Mouse (Mus musculus) heart, postnatal 0 days (tissue): ENCODE data around the gene Rflna.

ENCODE experiments used
- CTCF ChIP-seq: IDR thresholded peaks from 2 replicates; pipeline ENCODE4 v1.5.1; 2016; ENCODE audit warnings: antibody characterized with exemption, control low read depth, low read depth
- EP300 ChIP-seq: IDR thresholded peaks from 2 replicates; pipeline ENCODE4 v1.6.1; 2016; ENCODE audit warnings: antibody characterized with exemption, low read depth

GRCm38 (mm10) chr5:124992323-124992722, 10.7 kb upstream of the Rflna start:
- TF ChIP-seq EP300 (no peak), CTCF (no peak)
